Comparison of ENCODE assay signal across 10 mouse cellular contexts in the genomic region with DNA sequence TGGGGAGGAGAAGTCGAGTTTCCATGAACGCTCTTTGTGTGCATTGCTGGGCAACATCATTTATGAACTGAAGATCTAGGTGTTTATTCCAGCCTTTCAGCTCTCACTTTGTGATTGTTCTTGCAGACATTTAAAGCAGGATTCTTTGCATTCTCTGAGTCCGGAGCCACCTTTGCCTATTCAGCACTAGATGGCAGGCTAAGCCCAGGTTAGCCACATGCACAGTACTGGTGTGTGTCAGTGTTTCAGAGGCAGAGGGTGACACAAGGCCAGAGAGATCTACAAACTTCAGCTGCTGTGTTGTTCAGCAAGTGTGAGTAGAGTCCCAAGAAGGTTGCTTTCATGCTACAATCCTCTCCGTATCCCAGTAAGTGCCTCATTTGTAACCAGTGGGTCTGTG. TPM values are rescaled to one million over a fixed set of nuclear protein-coding genes. Genes with fewer than 3 reads are reported as not detected.
A peak's percentile ranks its signal among the peaks of the same experiment; 100 is the strongest.
DNase-seq lines count a peak whose midpoint lies in the region; ATAC-seq and TF ChIP-seq lines count a peak whose summit lies in the region.
"Not testable (repeated sequence)": the region's sequence is repeated elsewhere in the genome, so short reads cannot be mapped to it uniquely, and the experiment has no call there.
"Had no signal": no experiment of that assay in that cellular context is flagged by ENCODE, and none has a peak within 500 bp of the region (broad histone marks: within the 10 kb centered on the region; RNA-seq: fewer than 3 reads in every experiment).

No protein-coding gene starts in this region.

- not testable (repeated sequence) for H3K9ac ChIP-seq in lung, embryonic 14.5 days

- peak; percentile 69 for TF ChIP-seq CTCF in gastrocnemius, adult 2 months (IDR thresholded peaks at IDR 0.05)
- TF ChIP-seq CTCF in lung, embryonic 14.5 days (IDR thresholded peaks at IDR 0.05; ENCODE audit: low read depth), result peak; percentile 72

- H3K4me2 ChIP-seq in lung, embryonic 14.5 days, result not testable (repeated sequence)

- H3K9me3 ChIP-seq in lung, embryonic 14.5 days (ENCODE audit: low read depth, low read length), result not testable (repeated sequence)

- ATAC-seq in lung, embryonic 14.5 days (ENCODE audit: insufficient read depth), result not testable (repeated sequence)

- H3K36me3 ChIP-seq in lung, embryonic 14.5 days (ENCODE audit: insufficient read depth), result not testable (repeated sequence)

- not testable (repeated sequence) for H3K27me3 ChIP-seq in lung, embryonic 14.5 days (ENCODE audit: insufficient read depth, low read length)

- intact Hi-C loops in gastrocnemius, adult 2 months (cut with DNase I), result not testable (repeated sequence)

- DNase-seq in MN1 (ENCODE audit: low spot score), result peak; percentile 57
- peak; percentile 11 to 35 for DNase-seq in cerebellum, postnatal 36 days
- DNase-seq in gastrocnemius, adult 2 months, result not testable (repeated sequence)
- DNase-seq in induced T-regulatory cell, adult 2 months (ENCODE audit: low read depth), result peak; percentile 61
- DNase-seq in layer of hippocampus, adult 9-10 months (ENCODE audit: low spot score), result peak; percentile 38
- DNase-seq in lung, embryonic 14.5 days, result peak; percentile 77
- DNase-seq in retina, embryonic 14.5 days (ENCODE audit: low spot score), result peak; percentile 54
- DNase-seq in urinary bladder, postnatal 14 days (ENCODE audit: low spot score), result peak; percentile 47

- H3K27ac ChIP-seq in gastrocnemius, adult 2 months; lung, embryonic 14.5 days (ENCODE audit: low read depth): not testable (repeated sequence)

- H3K4me1 ChIP-seq in lung, embryonic 14.5 days (ENCODE audit: insufficient read depth), result not testable (repeated sequence)

- 34% methylated on average over 4 of the region's 4 CpGs for WGBS in lung, embryonic 14.5 days

- not testable (repeated sequence) for H3K4me3 ChIP-seq in gastrocnemius, adult 2 months; lung, embryonic 14.5 days (ENCODE audit: low read depth, low read length)

RNA-seq across cellular contexts. Expression of a gene that starts 1.7 kb away (rescaled TPM):
- total RNA-seq in gastrocnemius, adult 2 months (2021), result not detected
- not detected in 2 replicates for polyA plus RNA-seq in lung, embryonic 14.5 days (2014; fragmentation: Nextera tagmentation; extraction: Ambion mirVana)
- total RNA-seq: gastrocnemius, postnatal 4 days; left cerebral cortex, adult 8-10 months had no signal

RNA-seq across cellular contexts. Expression of a gene that starts 45.2 kb away (rescaled TPM):
- 10 to 100 TPM; 43.2 to 54.0 TPM for total RNA-seq in gastrocnemius, adult 2 months (2021)
- 94.0 and 95.3 TPM in 2 replicates for polyA plus RNA-seq in lung, embryonic 14.5 days (2014; fragmentation: Nextera tagmentation; extraction: Ambion mirVana)
